Mouse (Mus musculus) cerebellum, adult 2 months (tissue): Measurements from ENCODE around the gene Cbl.

Experiments
- CTCF ChIP-seq: fragments of 200-500 bp; IDR thresholded peaks from 2 replicates; pipeline ENCODE4 v1.5.1; 2011; ENCODE audit warnings: low read depth, mild to moderate bottlenecking, control low read depth, low read length, moderate library complexity, borderline replicate concordance; ENCODE audit not compliant: insufficient read depth
- POLR2A ChIP-seq: fragments of 200-500 bp; IDR thresholded peaks from 2 replicates; pipeline ENCODE4 v1.6.1; 2011; ENCODE audit warnings: low read length, control low read depth, borderline replicate concordance; ENCODE audit not compliant: insufficient read depth

DNA sequence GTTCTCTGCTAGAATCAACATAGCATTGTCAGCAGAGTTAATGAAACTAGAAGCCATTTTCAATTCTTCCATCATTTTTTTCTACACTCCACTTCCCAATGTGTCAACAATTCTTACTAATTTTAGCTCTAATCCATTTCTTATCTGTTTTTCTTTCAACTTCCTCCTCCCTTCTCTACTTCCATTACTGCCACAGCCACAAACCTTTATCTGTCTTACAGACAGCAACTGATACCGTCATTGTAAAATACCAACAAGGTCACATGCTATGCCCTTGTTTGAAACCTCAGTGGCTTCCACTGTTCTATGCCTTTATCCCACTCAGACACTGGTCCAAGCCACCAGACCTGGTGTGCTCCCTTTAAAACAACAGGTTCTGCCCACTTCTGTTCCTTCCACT, 39.8 kb downstream of the Cbl start:
- TF ChIP-seq POLR2A, result no peak
- TF ChIP-seq CTCF, result no peak
